Mouse (Mus musculus): ENCODE data around the gene Med20. TPM values are rescaled to one million over a fixed set of nuclear protein-coding genes. Genes with fewer than 3 reads are reported as not detected.

Med20 gene
- polyA plus RNA-seq, 1 experiment from 2014 or later: 48.0 TPM

DNA sequence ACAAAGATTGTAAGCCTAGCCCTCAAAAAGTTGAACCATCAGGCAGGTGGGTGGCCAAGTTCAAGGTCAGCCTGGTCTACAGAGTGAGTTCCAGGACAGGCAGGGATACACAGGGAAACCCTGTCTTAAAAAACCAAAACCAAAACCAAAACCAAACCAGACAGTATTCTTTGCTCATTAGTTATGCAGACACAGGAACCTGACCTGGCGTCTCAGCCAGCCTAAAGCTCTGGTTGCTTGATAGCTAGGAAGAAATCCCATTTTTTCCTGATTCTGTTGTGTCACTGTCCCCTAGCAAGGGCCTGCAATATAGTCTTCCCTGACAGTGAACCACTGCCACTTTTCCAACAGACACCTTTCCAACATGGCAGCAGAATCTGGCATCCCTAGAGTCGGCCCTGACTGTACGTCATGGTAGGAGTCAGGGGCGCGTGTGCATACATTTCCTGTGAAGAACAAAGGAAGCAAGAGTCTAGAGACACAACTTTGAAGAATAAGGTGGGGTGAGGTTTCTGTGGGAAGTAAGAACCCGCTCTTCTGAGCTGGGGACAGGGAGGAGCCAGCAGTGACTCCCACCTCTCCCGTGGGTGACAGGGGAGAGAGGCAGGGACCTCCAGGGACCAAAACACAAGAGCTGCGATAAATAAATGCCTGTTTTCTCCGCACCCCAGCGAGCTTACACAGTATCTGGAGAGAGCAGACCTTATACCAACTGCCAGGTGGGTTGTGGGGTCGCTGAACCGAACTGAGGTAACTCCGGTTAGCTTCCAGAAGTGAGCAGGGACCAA, 10.6 kb upstream of the Med20 start:
- Histone ChIP-seq H3K27ac (ENCODE audit: low read depth, low read length) (no peak overlapping the region; the same call in 1 of the 2 replicates), H3K4me2 (replicated peaks; ENCODE audit: low read depth, low read length) (no peak overlapping the region), H3K4me3 (ENCODE audit: low read length) (no peak overlapping the region), H3K9ac (ENCODE audit: low read depth, low read length) (no peak overlapping the region), H3K36me3 (ENCODE audit: control insufficient read depth, insufficient read depth, low read length) (peaks cover 92% of the 10 kb centered on the region), H3K4me1 (ENCODE audit: control insufficient read depth, insufficient read depth, low read length) (peaks cover 24% of the 10 kb centered on the region), H3K27me3 (ENCODE audit: control insufficient read depth, insufficient read depth, low read length) (no peaks in the 10 kb centered on the region), H3K9me3 (ENCODE audit: control insufficient read depth, low read length) (no peaks in the 10 kb centered on the region)
- 86% methylated on average over 13 of the region's 13 CpGs for WGBS
- no peak for ATAC-seq (ENCODE audit: low FRiP score, low TSS enrichment)

DNA sequence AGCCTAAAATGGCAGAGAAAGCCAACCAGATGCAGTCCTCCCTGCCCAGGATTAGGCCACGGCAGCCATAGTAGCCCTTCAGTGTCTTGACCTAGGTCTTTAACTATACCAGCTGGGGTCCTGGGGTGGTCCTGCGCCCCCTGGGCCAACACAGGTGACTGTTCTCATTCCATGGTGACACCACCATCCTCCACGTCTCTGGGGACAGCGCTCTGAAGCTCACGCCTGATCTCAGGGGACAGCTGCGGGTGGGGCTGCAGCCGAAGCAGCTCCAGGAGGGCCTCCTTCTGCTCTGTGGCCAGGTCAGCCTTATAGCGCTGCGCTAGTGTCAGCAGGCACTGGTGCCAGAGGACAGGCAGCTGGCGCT, 10.0 kb upstream of the Med20 start:
- peaks cover 19% of the 10 kb centered on the region for H3K4me1 ChIP-seq (ENCODE audit: control insufficient read depth, insufficient read depth, low read length)
- peaks cover 96% of the 10 kb centered on the region for H3K36me3 ChIP-seq (ENCODE audit: control insufficient read depth, insufficient read depth, low read length)
- no peak for ATAC-seq (ENCODE audit: low FRiP score, low TSS enrichment)
- no peak overlapping the region for H3K4me2 ChIP-seq (replicated peaks; ENCODE audit: low read depth, low read length)
- H3K9me3 ChIP-seq (ENCODE audit: control insufficient read depth, low read length): no peaks in the 10 kb centered on the region
- H3K27ac ChIP-seq (ENCODE audit: low read depth, low read length): no peak overlapping the region
- H3K27me3 ChIP-seq (ENCODE audit: control insufficient read depth, insufficient read depth, low read length): no peaks in the 10 kb centered on the region
- no peak overlapping the region for H3K9ac ChIP-seq (ENCODE audit: low read depth, low read length)
- WGBS: 88% methylated on average over 10 of the region's 10 CpGs
- H3K4me3 ChIP-seq (ENCODE audit: low read length): no peak overlapping the region

DNA sequence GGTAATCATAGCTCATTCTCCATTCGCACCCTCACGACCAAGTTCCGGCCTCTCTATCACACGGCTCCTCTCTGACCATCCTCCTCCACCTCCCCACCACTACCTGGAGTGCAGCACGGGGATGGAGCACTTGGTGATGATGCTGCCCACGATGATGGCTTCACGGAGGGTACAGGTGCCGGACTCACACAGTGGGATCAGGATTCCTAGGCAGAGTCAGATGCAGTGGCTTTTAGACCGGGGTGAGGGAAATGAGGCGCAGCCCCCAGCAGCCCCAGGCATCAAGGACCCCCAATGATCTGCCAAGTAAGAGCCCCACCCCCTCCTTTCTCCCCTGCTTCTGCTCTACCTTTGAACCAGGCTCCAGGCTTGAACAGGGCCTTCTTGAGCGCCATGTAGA, 9.1 kb upstream of the Med20 start:
- H3K36me3 ChIP-seq (ENCODE audit: control insufficient read depth, insufficient read depth, low read length): peaks cover 96% of the 10 kb centered on the region
- no peak overlapping the region for H3K4me3 ChIP-seq (ENCODE audit: low read length)
- no peak overlapping the region for H3K4me2 ChIP-seq (replicated peaks; ENCODE audit: low read depth, low read length)
- H3K4me1 ChIP-seq (ENCODE audit: control insufficient read depth, insufficient read depth, low read length): peaks cover 10% of the 10 kb centered on the region
- ATAC-seq (ENCODE audit: low FRiP score, low TSS enrichment): no peak
- 90% methylated on average over 11 of the region's 11 CpGs for WGBS
- H3K27ac ChIP-seq (ENCODE audit: low read depth, low read length): no peak overlapping the region
- H3K9me3 ChIP-seq (ENCODE audit: control insufficient read depth, low read length): no peaks in the 10 kb centered on the region
- H3K27me3 ChIP-seq (ENCODE audit: control insufficient read depth, insufficient read depth, low read length): no peaks in the 10 kb centered on the region
- no peak overlapping the region for H3K9ac ChIP-seq (ENCODE audit: low read depth, low read length)

GRCm38 (mm10) chr17:47606220-47606619, 5.2 kb upstream of the Med20 start:
- H3K36me3 ChIP-seq (ENCODE audit: control insufficient read depth, insufficient read depth, low read length): peaks cover 67% of the 10 kb centered on the region

GRCm38 (mm10) chr17:47609182-47609581, 2.2 kb upstream of the Med20 start:
- no peak for ATAC-seq (ENCODE audit: low FRiP score, low TSS enrichment)
- Histone ChIP-seq H3K36me3 (ENCODE audit: control insufficient read depth, insufficient read depth, low read length) (peaks cover 45% of the 10 kb centered on the region), H3K4me3 (ENCODE audit: low read length) (no peak overlapping the region), H3K4me2 (replicated peaks; ENCODE audit: low read depth, low read length) (no peak overlapping the region), H3K4me1 (ENCODE audit: control insufficient read depth, insufficient read depth, low read length) (peaks cover 18% of the 10 kb centered on the region; the same call in 1 of the 2 replicates), H3K9ac (ENCODE audit: low read depth, low read length) (no peak overlapping the region), H3K27me3 (ENCODE audit: control insufficient read depth, insufficient read depth, low read length) (no peaks in the 10 kb centered on the region), H3K27ac (ENCODE audit: low read depth, low read length) (no peak overlapping the region), H3K9me3 (ENCODE audit: control insufficient read depth, low read length) (no peaks in the 10 kb centered on the region)
- WGBS: 92% methylated on average over 4 of the region's 4 CpGs

More at GRCm38 (mm10) chr17:47606220-47606619, 5.2 kb upstream of the Med20 start:
- Histone ChIP-seq H3K4me1 (ENCODE audit: control insufficient read depth, insufficient read depth, low read length) (peaks cover 5% of the 10 kb centered on the region; the same call in 1 of the 2 replicates), H3K9me3 (ENCODE audit: control insufficient read depth, low read length) (no peaks in the 10 kb centered on the region), H3K4me2 (replicated peaks; ENCODE audit: low read depth, low read length) (no peak overlapping the region), H3K9ac (ENCODE audit: low read depth, low read length) (no peak overlapping the region), H3K27me3 (ENCODE audit: control insufficient read depth, insufficient read depth, low read length) (no peaks in the 10 kb centered on the region), H3K27ac (ENCODE audit: low read depth, low read length) (no peak overlapping the region), H3K4me3 (ENCODE audit: low read length) (no peak overlapping the region)
- no peak for ATAC-seq (ENCODE audit: low FRiP score, low TSS enrichment)
- WGBS: 78% methylated on average over 5 of the region's 5 CpGs

DNA sequence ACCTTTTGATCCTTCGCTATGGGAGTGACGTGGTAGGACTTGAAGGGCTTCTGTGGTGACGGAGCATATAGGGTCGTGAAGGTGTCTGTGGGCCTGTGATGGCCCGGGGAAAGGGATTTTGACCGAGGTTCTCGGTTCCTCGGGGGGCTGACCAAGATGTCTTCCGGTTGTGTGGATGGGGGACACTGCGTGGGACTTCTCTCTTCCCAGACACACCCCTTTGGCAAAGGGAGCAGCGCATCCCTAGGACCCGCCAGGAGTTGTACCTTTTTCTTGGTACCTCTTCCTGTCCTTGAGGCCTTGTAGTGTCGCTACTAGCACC, 240 bp downstream of the Med20 start:
- Histone ChIP-seq H3K4me2 (replicated peaks; ENCODE audit: low read depth, low read length) (peak overlapping the region; percentile 84), H3K27ac (ENCODE audit: low read depth, low read length) (peak overlapping the region; percentile 65; the same call in 1 of the 2 replicates), H3K9me3 (ENCODE audit: control insufficient read depth, low read length) (no peaks in the 10 kb centered on the region), H3K4me3 (ENCODE audit: low read length) (peak overlapping the region; percentile 88), H3K9ac (ENCODE audit: low read depth, low read length) (peak overlapping the region; percentile 84), H3K36me3 (ENCODE audit: control insufficient read depth, insufficient read depth, low read length) (peaks cover 25% of the 10 kb centered on the region), H3K27me3 (ENCODE audit: control insufficient read depth, insufficient read depth, low read length) (no peaks in the 10 kb centered on the region), H3K4me1 (ENCODE audit: control insufficient read depth, insufficient read depth, low read length) (peaks cover 18% of the 10 kb centered on the region; the same call in 1 of the 2 replicates)
- WGBS: 0% methylated on average over 13 of the region's 13 CpGs
- no peak for ATAC-seq (ENCODE audit: low FRiP score, low TSS enrichment)

DNA sequence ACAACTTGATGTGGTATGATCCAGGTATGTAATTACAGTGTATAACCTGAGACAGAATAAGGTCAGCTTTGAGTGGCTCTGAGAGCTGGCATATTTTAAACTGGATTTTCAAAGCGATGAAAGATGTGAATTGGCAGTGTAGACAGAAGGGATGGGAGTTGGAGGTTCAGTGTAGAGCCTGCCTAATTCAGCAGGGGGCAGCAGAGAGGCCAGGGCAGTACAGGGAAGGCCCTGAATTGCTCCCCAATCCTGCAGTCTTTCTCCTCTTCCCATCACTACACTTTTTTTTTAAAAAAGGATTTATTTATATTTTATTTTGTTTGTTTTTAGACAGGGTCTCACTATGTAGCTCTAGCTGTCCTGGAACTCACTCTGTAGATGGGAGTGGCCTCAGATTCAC, 2.6 kb downstream of the Med20 start:
- peaks cover 18% of the 10 kb centered on the region; the same call in 1 of the 2 replicates for H3K4me1 ChIP-seq (ENCODE audit: control insufficient read depth, insufficient read depth, low read length)
- WGBS: 100% methylated on average over 1 of the region's 1 CpGs
- ATAC-seq (ENCODE audit: low FRiP score, low TSS enrichment): no peak
- H3K4me3 ChIP-seq (ENCODE audit: low read length): no peak overlapping the region
- H3K36me3 ChIP-seq (ENCODE audit: control insufficient read depth, insufficient read depth, low read length): peaks cover 25% of the 10 kb centered on the region
- H3K9ac ChIP-seq (ENCODE audit: low read depth, low read length): no peak overlapping the region
- H3K27ac ChIP-seq (ENCODE audit: low read depth, low read length): no peak overlapping the region
- no peaks in the 10 kb centered on the region for H3K27me3 ChIP-seq (ENCODE audit: control insufficient read depth, insufficient read depth, low read length)
- no peak overlapping the region for H3K4me2 ChIP-seq (replicated peaks; ENCODE audit: low read depth, low read length)
- no peaks in the 10 kb centered on the region for H3K9me3 ChIP-seq (ENCODE audit: control insufficient read depth, low read length)

DNA sequence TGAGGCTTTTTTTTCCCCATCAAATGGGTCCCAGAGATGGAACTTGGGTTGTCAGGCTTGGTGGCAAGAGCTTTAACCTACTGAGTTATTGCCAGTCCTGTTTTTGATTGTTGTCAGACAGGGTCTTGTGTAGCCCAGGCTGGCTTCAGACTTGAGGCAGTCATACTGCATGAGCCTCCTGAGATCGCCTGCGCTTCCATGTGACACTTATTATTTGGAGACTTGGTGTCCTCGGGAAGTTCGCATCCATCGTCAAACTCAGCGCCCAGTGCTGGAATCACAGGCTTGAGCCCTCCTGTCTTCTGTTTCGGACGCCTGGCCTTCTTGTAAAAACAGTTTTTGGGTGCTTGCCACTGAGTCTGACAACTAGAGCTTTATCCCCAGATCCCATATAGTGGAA, 4.7 kb downstream of the Med20 start:
- Histone ChIP-seq H3K9ac (ENCODE audit: low read depth, low read length) (no peak overlapping the region), H3K36me3 (ENCODE audit: control insufficient read depth, insufficient read depth, low read length) (peaks cover 28% of the 10 kb centered on the region), H3K27ac (ENCODE audit: low read depth, low read length) (no peak overlapping the region), H3K9me3 (ENCODE audit: control insufficient read depth, low read length) (no peaks in the 10 kb centered on the region), H3K27me3 (ENCODE audit: control insufficient read depth, insufficient read depth, low read length) (no peaks in the 10 kb centered on the region), H3K4me3 (ENCODE audit: low read length) (no peak overlapping the region), H3K4me2 (replicated peaks; ENCODE audit: low read depth, low read length) (no peak overlapping the region), H3K4me1 (ENCODE audit: control insufficient read depth, insufficient read depth, low read length) (peaks cover 13% of the 10 kb centered on the region; the same call in 1 of the 2 replicates)
- ATAC-seq (ENCODE audit: low FRiP score, low TSS enrichment): no peak
- 95% methylated on average over 8 of the region's 8 CpGs for WGBS

GRCm38 (mm10) chr17:47616652-47617051, 5.3 kb downstream of the Med20 start:
- ATAC-seq (ENCODE audit: low FRiP score, low TSS enrichment): no peak
- 92% methylated on average over 4 of the region's 4 CpGs for WGBS

More at GRCm38 (mm10) chr17:47616652-47617051, 5.3 kb downstream of the Med20 start:
- Histone ChIP-seq H3K4me3 (ENCODE audit: low read length) (no peak overlapping the region), H3K27ac (ENCODE audit: low read depth, low read length) (no peak overlapping the region), H3K4me1 (ENCODE audit: control insufficient read depth, insufficient read depth, low read length) (peaks cover 13% of the 10 kb centered on the region; the same call in 1 of the 2 replicates), H3K9ac (ENCODE audit: low read depth, low read length) (no peak overlapping the region), H3K36me3 (ENCODE audit: control insufficient read depth, insufficient read depth, low read length) (peaks cover 33% of the 10 kb centered on the region), H3K4me2 (replicated peaks; ENCODE audit: low read depth, low read length) (no peak overlapping the region), H3K9me3 (ENCODE audit: control insufficient read depth, low read length) (no peaks in the 10 kb centered on the region), H3K27me3 (ENCODE audit: control insufficient read depth, insufficient read depth, low read length) (no peaks in the 10 kb centered on the region)

All from kidney, embryonic 14.5 days (tissue).